Mouse (Mus musculus): Measurements from ENCODE around the gene Inka2. TPM values are rescaled to one million over a fixed set of nuclear protein-coding genes. Genes with fewer than 3 reads are reported as not detected.
A peak's percentile ranks its signal among the peaks of the same experiment; 100 is the strongest.

The Inka2 gene
- polyA plus RNA-seq, 1 experiment from 2014 or later: 2.9 TPM

GRCm38 (mm10) chr3:105757323-105758083, 53.1 kb downstream of the Inka2 start:
- Histone ChIP-seq H3K27me3 (ENCODE audit: control insufficient read depth, insufficient read depth, low read length) (no peaks in the 10 kb centered on the region), H3K36me3 (ENCODE audit: control insufficient read depth, insufficient read depth, low read length) (no peaks in the 10 kb centered on the region), H3K9ac (ENCODE audit: low read length) (no peak overlapping the region), H3K4me2 (replicated peaks; ENCODE audit: low read depth) (no peak overlapping the region), H3K4me3 (ENCODE audit: low read depth, low read length) (no peak overlapping the region), H3K27ac (replicated peaks) (peak overlapping the region; percentile 45), H3K4me1 (replicated peaks; ENCODE audit: control insufficient read depth, insufficient read depth) (no peaks in the 10 kb centered on the region; the same call in 1 of the 2 replicates), H3K9me3 (ENCODE audit: control insufficient read depth, low read length) (no peaks in the 10 kb centered on the region)
- peak; percentile 71; the same call in 1 of the 2 replicates for ATAC-seq (ENCODE audit: low FRiP score, low TSS enrichment)
- TF ChIP-seq EP300 (optimal IDR thresholded peaks at IDR 0.05) (no peak), CTCF (IDR thresholded peaks at IDR 0.05; ENCODE audit: low read depth) (no peak)
- WGBS: 46% methylated on average over 6 of the region's 6 CpGs
- peak; percentile 55 for DNase-seq (ENCODE audit: low spot score)

GRCm38 (mm10) chr3:105758098-105758497, 53.7 kb downstream of the Inka2 start:
- Histone ChIP-seq H3K4me3 (ENCODE audit: low read depth, low read length) (no peak overlapping the region), H3K27me3 (ENCODE audit: control insufficient read depth, insufficient read depth, low read length) (no peaks in the 10 kb centered on the region), H3K4me2 (replicated peaks; ENCODE audit: low read depth) (no peak overlapping the region), H3K36me3 (ENCODE audit: control insufficient read depth, insufficient read depth, low read length) (no peaks in the 10 kb centered on the region), H3K9me3 (ENCODE audit: control insufficient read depth, low read length) (no peaks in the 10 kb centered on the region), H3K4me1 (replicated peaks; ENCODE audit: control insufficient read depth, insufficient read depth) (no peaks in the 10 kb centered on the region; the same call in 1 of the 2 replicates), H3K27ac (replicated peaks) (no peak overlapping the region), H3K9ac (ENCODE audit: low read length) (no peak overlapping the region)
- TF ChIP-seq EP300 (optimal IDR thresholded peaks at IDR 0.05) (no peak), CTCF (IDR thresholded peaks at IDR 0.05; ENCODE audit: low read depth) (no peak)
- no peak for ATAC-seq (ENCODE audit: low FRiP score, low TSS enrichment)
- DNase-seq (ENCODE audit: low spot score): no peak

DNA sequence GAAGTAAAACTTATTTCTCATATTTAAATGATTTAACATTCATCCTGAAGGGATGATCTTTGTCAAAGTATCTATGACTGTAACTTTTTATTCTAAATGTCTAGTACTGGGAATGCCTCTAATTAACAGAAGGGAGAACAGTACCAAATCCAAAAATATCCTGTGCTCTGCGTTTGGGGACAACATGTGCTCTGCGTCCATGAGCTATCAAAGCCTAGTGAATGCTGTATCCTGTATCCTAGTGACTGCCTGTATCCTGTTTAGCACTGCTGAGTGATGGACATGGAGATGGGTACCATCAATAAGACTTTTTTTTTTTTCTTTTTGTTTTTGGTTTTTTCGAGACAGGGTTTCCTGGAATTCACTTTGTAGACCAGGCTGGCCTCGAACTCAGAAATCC, 54.3 kb downstream of the Inka2 start:
- 77% methylated on average over 4 of the region's 4 CpGs for WGBS
- Histone ChIP-seq H3K4me1 (replicated peaks; ENCODE audit: control insufficient read depth, insufficient read depth) (no peaks in the 10 kb centered on the region; the same call in 1 of the 2 replicates), H3K4me2 (replicated peaks; ENCODE audit: low read depth) (no peak overlapping the region), H3K27me3 (ENCODE audit: control insufficient read depth, insufficient read depth, low read length) (no peaks in the 10 kb centered on the region), H3K9me3 (ENCODE audit: control insufficient read depth, low read length) (no peaks in the 10 kb centered on the region), H3K4me3 (ENCODE audit: low read depth, low read length) (no peak overlapping the region), H3K9ac (ENCODE audit: low read length) (no peak overlapping the region), H3K27ac (replicated peaks) (no peak overlapping the region), H3K36me3 (ENCODE audit: control insufficient read depth, insufficient read depth, low read length) (no peaks in the 10 kb centered on the region)
- ATAC-seq (ENCODE audit: low FRiP score, low TSS enrichment): no peak
- no peak for DNase-seq (ENCODE audit: low spot score)
- no peak for TF ChIP-seq EP300 (optimal IDR thresholded peaks at IDR 0.05)
- no peak for TF ChIP-seq CTCF (IDR thresholded peaks at IDR 0.05; ENCODE audit: low read depth)

GRCm38 (mm10) chr3:105760063-105760462, 55.7 kb downstream of the Inka2 start:
- no peak for ATAC-seq (ENCODE audit: low FRiP score, low TSS enrichment)
- Histone ChIP-seq H3K27me3 (ENCODE audit: control insufficient read depth, insufficient read depth, low read length) (no peaks in the 10 kb centered on the region), H3K9ac (ENCODE audit: low read length) (no peak overlapping the region), H3K9me3 (ENCODE audit: control insufficient read depth, low read length) (no peaks in the 10 kb centered on the region), H3K4me1 (replicated peaks; ENCODE audit: control insufficient read depth, insufficient read depth) (no peaks in the 10 kb centered on the region; the same call in 1 of the 2 replicates), H3K27ac (replicated peaks) (no peak overlapping the region), H3K36me3 (ENCODE audit: control insufficient read depth, insufficient read depth, low read length) (no peaks in the 10 kb centered on the region), H3K4me2 (replicated peaks; ENCODE audit: low read depth) (no peak overlapping the region), H3K4me3 (ENCODE audit: low read depth, low read length) (no peak overlapping the region)
- TF ChIP-seq EP300 (optimal IDR thresholded peaks at IDR 0.05) (no peak), CTCF (IDR thresholded peaks at IDR 0.05; ENCODE audit: low read depth) (no peak)
- DNase-seq (ENCODE audit: low spot score): no peak
- WGBS: 92% methylated on average over 3 of the region's 3 CpGs

DNA sequence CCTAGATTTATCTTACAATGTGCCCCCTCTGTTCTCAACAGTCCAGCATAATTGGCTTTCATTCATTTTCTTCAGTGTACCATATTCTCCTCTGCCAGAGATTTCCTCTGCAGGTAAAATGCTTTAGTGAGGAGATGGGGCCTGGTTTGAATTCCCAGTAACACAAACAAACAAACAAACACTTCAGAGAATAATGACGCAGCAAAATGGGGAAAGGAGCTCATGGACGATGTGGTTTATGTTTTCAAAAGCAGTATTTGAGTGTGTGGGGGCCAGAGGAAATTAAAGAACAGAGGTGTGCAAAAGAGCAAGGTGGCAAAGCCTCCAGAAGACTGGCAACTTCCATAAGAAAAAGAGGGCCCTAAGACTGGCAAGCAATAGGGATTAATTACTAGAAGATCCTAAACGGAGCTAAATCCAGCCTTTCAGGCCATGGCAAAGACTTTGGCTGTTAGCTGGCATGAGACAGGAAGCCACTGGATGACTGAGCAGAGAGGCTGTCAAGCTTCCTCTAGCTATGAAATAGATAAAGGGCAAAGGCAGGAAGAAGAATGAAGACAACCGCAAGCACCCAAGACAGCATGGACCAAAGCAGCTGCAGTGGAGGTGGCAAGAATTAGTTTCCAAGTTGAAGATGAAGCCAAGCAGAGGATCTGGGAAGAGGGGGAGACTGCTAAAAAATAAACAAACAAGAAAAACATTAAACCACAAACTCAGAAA, 58.9 kb downstream of the Inka2 start:
- Histone ChIP-seq H3K9ac (ENCODE audit: low read length) (no peak overlapping the region), H3K9me3 (ENCODE audit: control insufficient read depth, low read length) (no peaks in the 10 kb centered on the region), H3K27me3 (ENCODE audit: control insufficient read depth, insufficient read depth, low read length) (no peaks in the 10 kb centered on the region), H3K4me3 (ENCODE audit: low read depth, low read length) (no peak overlapping the region), H3K36me3 (ENCODE audit: control insufficient read depth, insufficient read depth, low read length) (no peaks in the 10 kb centered on the region), H3K27ac (replicated peaks) (no peak overlapping the region), H3K4me1 (replicated peaks; ENCODE audit: control insufficient read depth, insufficient read depth) (no peaks in the 10 kb centered on the region), H3K4me2 (replicated peaks; ENCODE audit: low read depth) (no peak overlapping the region)
- TF ChIP-seq CTCF (IDR thresholded peaks at IDR 0.05; ENCODE audit: low read depth): no peak
- no peak for TF ChIP-seq EP300 (optimal IDR thresholded peaks at IDR 0.05)
- no peak for ATAC-seq (ENCODE audit: low FRiP score, low TSS enrichment)
- no peak for DNase-seq (ENCODE audit: low spot score)
- 66% methylated on average over 4 of the region's 4 CpGs for WGBS

DNA sequence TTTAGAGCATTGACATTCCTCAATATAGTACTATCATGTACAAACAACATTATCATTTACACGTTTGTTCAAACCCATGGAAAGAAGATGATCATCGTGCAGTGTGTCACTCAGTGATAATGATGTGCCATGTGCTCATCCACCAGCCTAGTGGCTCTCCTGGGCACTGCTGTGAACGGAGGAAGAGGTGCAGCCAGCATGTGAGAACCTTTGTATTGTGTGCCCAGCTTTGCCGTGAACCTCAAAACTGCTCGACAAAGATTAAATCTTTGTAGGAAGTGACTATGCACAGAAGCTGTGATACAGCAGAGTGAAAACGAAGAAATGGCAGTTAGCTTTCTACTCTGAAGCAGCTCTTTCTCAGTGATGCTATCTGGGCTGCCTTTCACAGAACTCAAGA, 64.1 kb downstream of the Inka2 start:
- TF ChIP-seq EP300 (optimal IDR thresholded peaks at IDR 0.05) (no peak), CTCF (IDR thresholded peaks at IDR 0.05; ENCODE audit: low read depth) (no peak)
- Histone ChIP-seq H3K9ac (ENCODE audit: low read length) (no peak overlapping the region), H3K27ac (replicated peaks) (no peak overlapping the region), H3K27me3 (ENCODE audit: control insufficient read depth, insufficient read depth, low read length) (no peaks in the 10 kb centered on the region), H3K4me2 (replicated peaks; ENCODE audit: low read depth) (no peak overlapping the region), H3K9me3 (ENCODE audit: control insufficient read depth, low read length) (no peaks in the 10 kb centered on the region), H3K4me3 (ENCODE audit: low read depth, low read length) (no peak overlapping the region), H3K36me3 (ENCODE audit: control insufficient read depth, insufficient read depth, low read length) (no peaks in the 10 kb centered on the region), H3K4me1 (replicated peaks; ENCODE audit: control insufficient read depth, insufficient read depth) (no peaks in the 10 kb centered on the region)
- DNase-seq (ENCODE audit: low spot score): no peak
- 57% methylated on average over 6 of the region's 6 CpGs for WGBS
- no peak for ATAC-seq (ENCODE audit: low FRiP score, low TSS enrichment)

Measured in stomach, postnatal 0 days (tissue).